Mouse (Mus musculus) layer of hippocampus, adult 11-12 months (tissue): Measurements from ENCODE around the gene Pdia2.

Source experiments
- DNase-seq: peaks from one replicate; pipeline ENCODE4 v3.0.0; 2022; ENCODE audit warnings: low spot score

Gene Pdia2

GRCm38 (mm10) chr17:26198892-26199291 lies at the start of gene Pdia2:
Pdia2 (minus strand) TSS chr17:26199087.
- no peak for DNase-seq

- DNase-seq: peak; percentile 94
Observed at GRCm38 (mm10) chr17:26244101-26244841, 45.4 kb upstream of the Pdia2 start, which contains the start of gene Fam234a. Fam234a (minus strand) TSS chr17:26244242.

- DNase-seq: peak; percentile 76
Observed at GRCm38 (mm10) chr17:26243471-26244100, 44.7 kb upstream of the Pdia2 start.

GRCm38 (mm10) chr17:26240990-26241389 lies 42.1 kb upstream of the Pdia2 start:
- DNase-seq: no peak

- DNase-seq: no peak
Observed at GRCm38 (mm10) chr17:26240120-26240790, 41.4 kb upstream of the Pdia2 start.

GRCm38 (mm10) chr17:26239551-26239950 lies 40.7 kb upstream of the Pdia2 start:
- DNase-seq: peak; percentile 44

GRCm38 (mm10) chr17:26237667-26238066 lies 38.8 kb upstream of the Pdia2 start:
- DNase-seq: no peak

- DNase-seq: no peak
Observed at GRCm38 (mm10) chr17:26235077-26235815, 36.4 kb upstream of the Pdia2 start.

GRCm38 (mm10) chr17:26234386-26234785 lies 35.5 kb upstream of the Pdia2 start:
- no peak for DNase-seq

- no peak for DNase-seq
Observed at GRCm38 (mm10) chr17:26232863-26233262, 34.0 kb upstream of the Pdia2 start.

GRCm38 (mm10) chr17:26231156-26231555 lies 32.3 kb upstream of the Pdia2 start:
- DNase-seq: no peak

- no peak for DNase-seq
Observed at GRCm38 (mm10) chr17:26229776-26230175, 30.9 kb upstream of the Pdia2 start.

- no peak for DNase-seq
Observed at GRCm38 (mm10) chr17:26225150-26225549, 26.3 kb upstream of the Pdia2 start.

GRCm38 (mm10) chr17:26221508-26221907 lies 22.6 kb upstream of the Pdia2 start:
- DNase-seq: no peak

- no peak for DNase-seq
Observed at GRCm38 (mm10) chr17:26212681-26213080, 13.8 kb upstream of the Pdia2 start.

- no peak for DNase-seq
Observed at GRCm38 (mm10) chr17:26212241-26212640, 13.4 kb upstream of the Pdia2 start.

- no peak for DNase-seq
Observed at GRCm38 (mm10) chr17:26207686-26208085, 8.8 kb upstream of the Pdia2 start, which contains the start of gene Arhgdig. Arhgdig (minus strand) TSS chr17:26207786.

- no peak for DNase-seq
Observed at GRCm38 (mm10) chr17:26206392-26206791, 7.5 kb upstream of the Pdia2 start.

- DNase-seq: no peak
Observed at GRCm38 (mm10) chr17:26204766-26205165, 5.9 kb upstream of the Pdia2 start.

- peak; percentile 54 for DNase-seq
Observed at GRCm38 (mm10) chr17:26203321-26203811, 4.5 kb upstream of the Pdia2 start.

- DNase-seq: peak; percentile 37
Observed at GRCm38 (mm10) chr17:26202737-26203136, 3.9 kb upstream of the Pdia2 start, which contains the start of gene Rgs11. Rgs11 (plus strand) TSS chr17:26202951.

- no peak for DNase-seq
Observed at GRCm38 (mm10) chr17:26201998-26202397, 3.1 kb upstream of the Pdia2 start.
